In the genomic region with DNA sequence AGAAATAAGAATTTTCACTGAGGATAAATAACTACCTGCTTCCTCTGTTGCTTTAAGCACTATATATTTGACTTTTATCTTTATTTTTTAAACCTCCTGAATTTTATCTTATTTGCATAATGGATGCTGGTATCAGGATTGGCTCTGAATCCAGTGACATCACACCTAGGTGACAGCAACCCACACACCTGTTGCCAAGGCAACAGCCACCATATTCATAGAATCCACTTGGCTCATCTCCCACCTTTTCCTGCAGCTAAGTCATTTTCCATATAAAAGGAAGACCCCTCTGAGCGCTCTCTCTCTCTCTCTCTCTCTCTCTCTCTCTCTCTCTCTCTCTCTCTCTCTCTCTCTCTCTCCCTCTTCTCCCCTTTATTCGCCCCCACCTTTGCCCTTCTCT, we compare ENCODE assay signal across 21 mouse cellular contexts. TPM values are rescaled to one million over a fixed set of nuclear protein-coding genes. Genes with fewer than 3 reads are reported as not detected.
"Had no signal": no experiment of that assay in that cellular context is flagged by ENCODE, and none has a peak within 500 bp of the region (broad histone marks: within the 10 kb centered on the region; RNA-seq: fewer than 3 reads in every experiment).

No protein-coding gene starts in this region.

- ATAC-seq: intestine, embryonic 15.5 days; liver, embryonic 12.5 days; midbrain, embryonic 16.5 days had no signal

- DNase-seq: kidney, adult 18-20 months; kidney, postnatal 10 days; kidney, postnatal 4 days; lung, embryonic 14.5 days; lung, postnatal 10 days; lung, postnatal 4 days; retina, postnatal 1 day; thymus, adult 2 months; thymus, postnatal 25 days had no signal

RNA-seq across cellular contexts. Expression of a gene that starts 3.6 kb away (rescaled TPM):
- polyA plus RNA-seq: intestine, embryonic 15.5 days; kidney, embryonic 14.5 days; limb, embryonic 11.5 days; limb, embryonic 15.5 days; liver, embryonic 12.5 days; liver, embryonic 16.5 days; lung, embryonic 14.5 days; midbrain, embryonic 11.5 days; midbrain, embryonic 16.5 days; neural tube, embryonic 13.5 days; small intestine, adult 2 months; stomach, embryonic 16.5 days; thymus, adult 2 months; urinary bladder, adult 2 months had no signal
